Mouse (Mus musculus): ENCODE results near the gene Top3b. TPM values are rescaled to one million over a fixed set of nuclear protein-coding genes. Genes with fewer than 3 reads are reported as not detected.

Top3b gene
- total RNA-seq (2014; rRNA removed) (18.8 and 25.2 TPM in 2 replicates), polyA plus RNA-seq (2012; rRNA removed) (31.0 and 40.9 TPM in 2 replicates)

GRCm38 (mm10) chr16:16870617-16871331, at the start of gene Top3b, which contains the start of gene Vpreb1:
Top3b (plus strand) TSS chr16:16870736.
Vpreb1 (minus strand) TSS chr16:16870843.
- DNase-seq (ENCODE audit: extremely low read depth, low read depth, low spot score): peak; percentile 87
- Histone ChIP-seq H3K79me2 (ENCODE audit: control insufficient read depth, insufficient read depth, low read length) (peaks cover 3% of the 10 kb centered on the region; the same call in 1 of the 2 replicates), H3K4me1 (ENCODE audit: control insufficient read depth, insufficient read depth, low read length) (no peaks in the 10 kb centered on the region), H3K4me3 (ENCODE audit: insufficient read depth, low read depth, low read length) (peak within 1 kb of the TSS; percentile 91), H3K36me3 (ENCODE audit: control insufficient read depth, insufficient read depth, low read length) (peaks cover 6% of the 10 kb centered on the region; the same call in 1 of the 2 replicates), H3K9ac (ENCODE audit: low read depth, low read length) (peak within 1 kb of the TSS; percentile 91), H3K27ac (replicated peaks; ENCODE audit: insufficient read depth, low read depth, low read length) (peak within 1 kb of the TSS; percentile 78), H3K27me3 (ENCODE audit: control insufficient read depth, insufficient read depth, low read length) (no peaks in the 10 kb centered on the region)
- under 1% methylated on average over 49 of the region's 49 CpGs for WGBS
- TF ChIP-seq POLR2A (IDR thresholded peaks at IDR 0.05; ENCODE audit: extremely low read depth, insufficient read depth, low read length) (peak; percentile 62), CTCF (IDR thresholded peaks at IDR 0.05; ENCODE audit: low read depth, low read length) (peak; percentile 30; the same call in 1 of the 2 replicates)

GRCm38 (mm10) chr16:16825476-16825875, 45.1 kb upstream of the Top3b start:
- TF ChIP-seq POLR2A (IDR thresholded peaks at IDR 0.05; ENCODE audit: extremely low read depth, insufficient read depth, low read length) (no peak), CTCF (IDR thresholded peaks at IDR 0.05; ENCODE audit: low read depth, low read length) (no peak)
- WGBS: 68% methylated on average over 5 of the region's 5 CpGs
- no peak overlapping the region for H3K4me3 ChIP-seq (ENCODE audit: insufficient read depth, low read depth, low read length)

GRCm38 (mm10) chr16:16826223-16826622, 44.3 kb upstream of the Top3b start:
- WGBS: 94% methylated on average over 2 of the region's 2 CpGs

More at GRCm38 (mm10) chr16:16825476-16825875, 45.1 kb upstream of the Top3b start:
- Histone ChIP-seq H3K79me2 (ENCODE audit: control insufficient read depth, insufficient read depth, low read length) (no peaks in the 10 kb centered on the region), H3K27ac (replicated peaks; ENCODE audit: insufficient read depth, low read depth, low read length) (no peak overlapping the region), H3K36me3 (ENCODE audit: control insufficient read depth, insufficient read depth, low read length) (no peaks in the 10 kb centered on the region), H3K9ac (ENCODE audit: low read depth, low read length) (no peak overlapping the region), H3K27me3 (ENCODE audit: control insufficient read depth, insufficient read depth, low read length) (no peaks in the 10 kb centered on the region), H3K4me1 (ENCODE audit: control insufficient read depth, insufficient read depth, low read length) (peaks cover 3% of the 10 kb centered on the region; the same call in 1 of the 2 replicates)
- no peak for DNase-seq (ENCODE audit: extremely low read depth, low read depth, low spot score)

GRCm38 (mm10) chr16:16828757-16829615, 41.5 kb upstream of the Top3b start, which contains the start of gene Spag6l:
Spag6l (minus strand) TSS chr16:16829456.
- Histone ChIP-seq H3K9ac (ENCODE audit: low read depth, low read length) (no peak within 1 kb of the TSS), H3K4me3 (ENCODE audit: insufficient read depth, low read depth, low read length) (peak within 1 kb of the TSS; percentile 45; the same call in 1 of the 2 replicates), H3K4me1 (ENCODE audit: control insufficient read depth, insufficient read depth, low read length) (peaks cover 3% of the 10 kb centered on the region; the same call in 1 of the 2 replicates), H3K36me3 (ENCODE audit: control insufficient read depth, insufficient read depth, low read length) (no peaks in the 10 kb centered on the region), H3K27me3 (ENCODE audit: control insufficient read depth, insufficient read depth, low read length) (no peaks in the 10 kb centered on the region), H3K79me2 (ENCODE audit: control insufficient read depth, insufficient read depth, low read length) (no peaks in the 10 kb centered on the region), H3K27ac (replicated peaks; ENCODE audit: insufficient read depth, low read depth, low read length) (no peak within 1 kb of the TSS)
- TF ChIP-seq POLR2A (IDR thresholded peaks at IDR 0.05; ENCODE audit: extremely low read depth, insufficient read depth, low read length) (no peak), CTCF (IDR thresholded peaks at IDR 0.05; ENCODE audit: low read depth, low read length) (peak; percentile 50)
- no peak for DNase-seq (ENCODE audit: extremely low read depth, low read depth, low spot score)
- 10% methylated on average over 33 of the region's 33 CpGs for WGBS

More at GRCm38 (mm10) chr16:16826223-16826622, 44.3 kb upstream of the Top3b start:
- Histone ChIP-seq H3K4me3 (ENCODE audit: insufficient read depth, low read depth, low read length) (no peak overlapping the region), H3K9ac (ENCODE audit: low read depth, low read length) (no peak overlapping the region), H3K79me2 (ENCODE audit: control insufficient read depth, insufficient read depth, low read length) (no peaks in the 10 kb centered on the region), H3K4me1 (ENCODE audit: control insufficient read depth, insufficient read depth, low read length) (peaks cover 3% of the 10 kb centered on the region; the same call in 1 of the 2 replicates), H3K27ac (replicated peaks; ENCODE audit: insufficient read depth, low read depth, low read length) (no peak overlapping the region), H3K36me3 (ENCODE audit: control insufficient read depth, insufficient read depth, low read length) (no peaks in the 10 kb centered on the region), H3K27me3 (ENCODE audit: control insufficient read depth, insufficient read depth, low read length) (no peaks in the 10 kb centered on the region)
- TF ChIP-seq CTCF (IDR thresholded peaks at IDR 0.05; ENCODE audit: low read depth, low read length): no peak
- TF ChIP-seq POLR2A (IDR thresholded peaks at IDR 0.05; ENCODE audit: extremely low read depth, insufficient read depth, low read length): no peak
- no peak for DNase-seq (ENCODE audit: extremely low read depth, low read depth, low spot score)

- 86% methylated on average over 3 of the region's 3 CpGs for WGBS
- H3K27ac ChIP-seq (replicated peaks; ENCODE audit: insufficient read depth, low read depth, low read length): no peak overlapping the region
- H3K4me3 ChIP-seq (ENCODE audit: insufficient read depth, low read depth, low read length): no peak overlapping the region
- H3K4me1 ChIP-seq (ENCODE audit: control insufficient read depth, insufficient read depth, low read length): peaks cover 3% of the 10 kb centered on the region; the same call in 1 of the 2 replicates
- H3K79me2 ChIP-seq (ENCODE audit: control insufficient read depth, insufficient read depth, low read length): no peaks in the 10 kb centered on the region
- no peaks in the 10 kb centered on the region for H3K27me3 ChIP-seq (ENCODE audit: control insufficient read depth, insufficient read depth, low read length)
- no peaks in the 10 kb centered on the region for H3K36me3 ChIP-seq (ENCODE audit: control insufficient read depth, insufficient read depth, low read length)
- no peak overlapping the region for H3K9ac ChIP-seq (ENCODE audit: low read depth, low read length)
- DNase-seq (ENCODE audit: extremely low read depth, low read depth, low spot score): no peak
- TF ChIP-seq POLR2A (IDR thresholded peaks at IDR 0.05; ENCODE audit: extremely low read depth, insufficient read depth, low read length) (no peak), CTCF (IDR thresholded peaks at IDR 0.05; ENCODE audit: low read depth, low read length) (no peak)
Observed at GRCm38 (mm10) chr16:16829671-16830070, 40.9 kb upstream of the Top3b start.

Data from liver, adult 2 months (tissue).